Mouse (Mus musculus): ENCODE data around the gene Ccnb1ip1. TPM values are rescaled to one million over a fixed set of nuclear protein-coding genes. Genes with fewer than 3 reads are reported as not detected.
"Not testable (repeated sequence)": the region's sequence is repeated elsewhere in the genome, so short reads cannot be mapped to it uniquely, and the experiment has no call there.

Ccnb1ip1 gene
- not detected in 2 replicates for total RNA-seq (2017)

GRCm38 (mm10) chr14:50807487-50808072, at the start of gene Ccnb1ip1, which contains the start of gene Parp2:
TSS of gene Ccnb1ip1 (minus strand) at chr14:50807732.
TSS of gene Parp2 (plus strand) at chr14:50807841.
- ATAC-seq (replicated peaks; ENCODE audit: low read depth, poor library complexity, severe bottlenecking), result peak; percentile 94

DNA sequence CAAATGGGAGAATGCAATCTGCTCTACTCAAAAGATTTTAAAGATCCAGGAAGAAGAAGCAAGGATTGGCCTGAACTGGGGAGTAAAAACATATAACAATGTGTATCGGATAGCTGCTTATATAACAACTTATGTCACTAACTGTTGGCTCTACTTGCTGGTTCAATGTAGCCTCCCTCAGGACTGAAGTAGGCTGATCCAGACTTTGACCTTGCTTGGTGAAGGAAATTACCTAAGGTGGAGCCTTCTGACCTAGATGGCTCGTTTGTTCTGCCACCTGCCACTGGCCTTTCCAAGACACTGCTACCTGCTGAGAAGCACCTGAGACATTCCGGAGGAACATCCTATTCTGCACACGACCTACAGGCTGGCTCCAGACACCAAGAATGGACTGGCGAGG, 48.3 kb upstream of the Ccnb1ip1 start:
- ATAC-seq (replicated peaks; ENCODE audit: low read depth, poor library complexity, severe bottlenecking), result no peak

- no peak for ATAC-seq (replicated peaks; ENCODE audit: low read depth, poor library complexity, severe bottlenecking)
Observed at GRCm38 (mm10) chr14:50837236-50837635, 29.7 kb upstream of the Ccnb1ip1 start.

DNA sequence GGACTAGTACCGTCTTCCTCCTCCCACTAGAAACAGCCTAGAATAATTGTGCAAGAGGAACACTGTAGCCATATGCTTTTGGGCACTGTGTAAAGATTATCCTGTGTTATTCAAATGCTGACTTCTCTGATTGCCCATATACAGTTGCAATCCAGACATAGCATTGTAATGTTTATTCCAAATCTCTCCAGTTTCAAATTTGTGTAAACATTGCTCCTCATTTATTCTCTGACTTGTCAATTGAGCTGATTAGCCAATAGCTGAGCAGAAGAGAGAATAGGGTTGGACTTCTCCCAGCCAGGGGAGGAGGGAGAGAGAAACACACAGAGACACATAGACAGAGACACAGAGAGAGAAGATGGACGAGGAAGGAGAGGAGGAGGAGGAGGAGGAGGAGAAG, 26.9 kb upstream of the Ccnb1ip1 start:
- no peak for ATAC-seq (replicated peaks; ENCODE audit: low read depth, poor library complexity, severe bottlenecking)

- peak; percentile 94 for ATAC-seq (replicated peaks; ENCODE audit: low read depth, poor library complexity, severe bottlenecking)
Observed at GRCm38 (mm10) chr14:50833964-50834363, 26.4 kb upstream of the Ccnb1ip1 start.

DNA sequence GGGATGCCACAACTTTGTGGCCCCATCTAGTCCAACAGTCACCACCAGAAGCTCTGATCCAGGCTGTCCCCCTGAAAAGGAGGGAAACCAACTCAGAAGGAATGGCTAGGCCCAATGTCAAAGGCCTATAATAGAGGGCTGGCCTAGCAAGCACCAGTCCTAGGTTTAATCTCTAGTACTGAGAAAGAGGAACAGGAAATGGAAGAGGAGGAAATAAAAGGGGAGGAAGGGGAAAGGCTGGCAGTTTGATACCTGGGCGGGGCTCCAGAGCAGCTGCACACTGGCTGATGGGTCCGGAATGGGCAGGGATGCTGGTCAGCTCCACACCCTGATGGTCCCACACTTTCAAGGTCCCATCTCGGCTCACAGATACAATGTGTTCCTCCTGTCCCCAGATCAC, 22.3 kb upstream of the Ccnb1ip1 start:
- peak; percentile 17 for ATAC-seq (replicated peaks; ENCODE audit: low read depth, poor library complexity, severe bottlenecking)

DNA sequence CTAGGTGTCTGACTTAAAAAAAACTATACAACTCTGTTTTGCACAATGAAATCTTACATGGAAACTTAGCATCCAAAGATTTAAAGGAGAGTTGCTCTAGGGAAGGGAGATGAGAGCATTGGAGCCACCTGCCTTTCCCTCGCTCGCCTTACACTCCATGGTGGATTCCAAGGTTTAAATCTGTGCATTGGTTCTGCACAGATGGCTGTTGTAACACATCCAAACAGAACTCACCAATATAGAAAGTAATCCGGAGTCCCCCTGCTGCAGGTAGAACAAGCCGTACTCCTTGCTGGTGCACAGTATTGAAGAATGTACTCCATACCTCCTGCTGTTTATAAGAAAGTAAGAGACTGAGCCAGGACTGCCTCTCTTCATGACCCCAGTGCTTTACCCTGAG, 19.0 kb upstream of the Ccnb1ip1 start:
- no peak for ATAC-seq (replicated peaks; ENCODE audit: low read depth, poor library complexity, severe bottlenecking)

- peak; percentile 92 for ATAC-seq (replicated peaks; ENCODE audit: low read depth, poor library complexity, severe bottlenecking)
Observed at GRCm38 (mm10) chr14:50824219-50824618, 16.7 kb upstream of the Ccnb1ip1 start.

DNA sequence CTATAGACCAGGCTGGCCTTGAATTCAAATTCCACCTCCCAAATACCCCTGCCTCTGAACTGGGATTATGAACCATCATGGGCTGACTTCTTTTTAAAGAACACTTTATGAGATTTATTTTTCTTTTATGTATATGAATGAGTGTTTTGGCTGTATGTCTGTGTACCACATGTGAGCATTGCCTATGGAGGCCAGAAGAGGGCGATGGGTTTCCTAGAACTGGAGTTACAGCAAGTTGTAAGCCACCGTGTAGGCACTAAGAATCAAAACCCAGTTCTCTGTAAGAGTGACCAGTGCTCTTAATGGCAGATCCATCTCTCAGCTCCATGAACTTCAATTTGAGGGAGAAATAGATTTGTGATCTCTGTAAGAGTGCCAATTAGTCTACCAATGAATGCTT, 15.7 kb upstream of the Ccnb1ip1 start:
- no peak for ATAC-seq (replicated peaks; ENCODE audit: low read depth, poor library complexity, severe bottlenecking)

GRCm38 (mm10) chr14:50813060-50813459, 5.5 kb upstream of the Ccnb1ip1 start:
- no peak for ATAC-seq (replicated peaks; ENCODE audit: low read depth, poor library complexity, severe bottlenecking)

- ATAC-seq (replicated peaks; ENCODE audit: low read depth, poor library complexity, severe bottlenecking), result not testable (repeated sequence)
Observed at GRCm38 (mm10) chr14:50806469-50806868, 1.1 kb downstream of the Ccnb1ip1 start.

- no peak for ATAC-seq (replicated peaks; ENCODE audit: low read depth, poor library complexity, severe bottlenecking)
Observed at GRCm38 (mm10) chr14:50804683-50805082, 2.8 kb downstream of the Ccnb1ip1 start.

DNA sequence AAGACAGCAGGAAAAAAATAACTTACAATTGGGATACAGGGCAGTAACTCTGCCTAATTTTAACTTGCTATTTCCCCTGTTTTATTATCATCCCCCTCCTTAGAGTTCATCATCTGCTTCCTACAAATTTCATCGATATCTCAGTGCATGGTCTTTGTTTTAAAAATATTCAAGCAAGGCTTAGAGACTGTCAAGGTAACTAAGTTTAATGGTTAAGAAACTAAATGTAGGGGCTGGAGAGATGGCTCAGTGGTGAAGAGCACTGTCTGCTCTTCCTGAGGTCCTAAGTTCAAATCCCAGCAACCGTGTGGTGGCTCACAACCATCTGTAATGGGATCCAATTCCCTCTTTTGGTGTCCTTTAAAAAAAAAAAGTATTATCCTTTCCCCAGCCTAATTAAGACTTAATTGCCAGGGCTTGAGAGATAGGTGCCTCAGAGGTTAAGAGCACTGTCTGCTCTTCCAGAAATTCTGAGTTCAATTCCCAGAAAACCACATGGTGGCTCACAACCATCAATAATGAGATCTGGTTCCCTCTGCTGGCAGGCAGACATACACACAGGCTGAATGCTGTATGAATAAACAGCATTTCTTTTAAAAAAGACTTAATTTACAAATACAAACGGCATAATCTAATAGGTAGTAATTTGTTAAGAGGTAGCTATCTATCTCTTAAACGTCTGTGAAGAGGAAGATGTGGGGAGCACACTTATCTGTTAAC, 4.5 kb downstream of the Ccnb1ip1 start:
- no peak for ATAC-seq (replicated peaks; ENCODE audit: low read depth, poor library complexity, severe bottlenecking)

DNA sequence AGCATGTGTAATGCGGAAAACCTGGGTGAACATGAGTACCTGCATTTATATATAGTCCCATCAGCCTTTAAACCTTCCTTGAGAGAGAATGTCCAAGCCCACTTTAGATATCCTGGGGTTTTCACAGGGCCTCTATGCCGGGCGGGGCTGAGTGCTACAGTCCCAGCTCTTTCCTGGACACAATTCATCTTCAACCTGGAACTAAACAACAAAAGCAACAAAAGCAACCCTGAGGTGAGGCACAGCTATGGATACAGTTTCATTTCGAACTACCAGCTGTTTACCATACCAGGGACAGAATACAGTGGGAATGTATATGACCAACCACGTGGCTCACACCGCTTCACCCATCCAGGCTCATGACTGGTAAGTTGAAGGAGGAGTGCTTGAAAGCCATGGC, 5.1 kb downstream of the Ccnb1ip1 start:
- no peak for ATAC-seq (replicated peaks; ENCODE audit: low read depth, poor library complexity, severe bottlenecking)

GRCm38 (mm10) chr14:50799502-50800259, 7.9 kb downstream of the Ccnb1ip1 start:
- ATAC-seq (replicated peaks; ENCODE audit: low read depth, poor library complexity, severe bottlenecking), result peak; percentile 87

GRCm38 (mm10) chr14:50798512-50798911, 9.0 kb downstream of the Ccnb1ip1 start:
- peak; percentile 59 for ATAC-seq (replicated peaks; ENCODE audit: low read depth, poor library complexity, severe bottlenecking)

GRCm38 (mm10) chr14:50796464-50796863, 11.1 kb downstream of the Ccnb1ip1 start:
- ATAC-seq (replicated peaks; ENCODE audit: low read depth, poor library complexity, severe bottlenecking), result no peak

DNA sequence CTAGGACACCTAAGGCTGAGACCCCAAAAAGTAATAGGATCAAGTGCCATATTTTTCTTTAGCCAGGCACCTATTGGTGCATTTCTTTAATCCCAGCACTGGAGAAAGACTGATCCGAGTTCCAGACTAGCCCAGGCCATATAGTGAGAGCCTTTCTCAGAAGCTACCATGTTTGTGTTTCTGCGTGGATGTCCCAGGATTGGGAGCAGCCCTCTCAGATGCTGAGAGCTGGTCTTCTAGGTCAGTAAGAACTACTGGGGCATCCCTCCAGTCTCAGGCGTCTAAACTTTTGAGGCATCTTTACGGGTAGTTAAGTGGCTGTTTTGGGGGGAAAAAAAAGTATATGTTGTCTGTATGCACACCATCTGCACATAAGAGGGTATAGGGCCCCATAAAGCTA, 11.6 kb downstream of the Ccnb1ip1 start:
- ATAC-seq (replicated peaks; ENCODE audit: low read depth, poor library complexity, severe bottlenecking), result no peak

DNA sequence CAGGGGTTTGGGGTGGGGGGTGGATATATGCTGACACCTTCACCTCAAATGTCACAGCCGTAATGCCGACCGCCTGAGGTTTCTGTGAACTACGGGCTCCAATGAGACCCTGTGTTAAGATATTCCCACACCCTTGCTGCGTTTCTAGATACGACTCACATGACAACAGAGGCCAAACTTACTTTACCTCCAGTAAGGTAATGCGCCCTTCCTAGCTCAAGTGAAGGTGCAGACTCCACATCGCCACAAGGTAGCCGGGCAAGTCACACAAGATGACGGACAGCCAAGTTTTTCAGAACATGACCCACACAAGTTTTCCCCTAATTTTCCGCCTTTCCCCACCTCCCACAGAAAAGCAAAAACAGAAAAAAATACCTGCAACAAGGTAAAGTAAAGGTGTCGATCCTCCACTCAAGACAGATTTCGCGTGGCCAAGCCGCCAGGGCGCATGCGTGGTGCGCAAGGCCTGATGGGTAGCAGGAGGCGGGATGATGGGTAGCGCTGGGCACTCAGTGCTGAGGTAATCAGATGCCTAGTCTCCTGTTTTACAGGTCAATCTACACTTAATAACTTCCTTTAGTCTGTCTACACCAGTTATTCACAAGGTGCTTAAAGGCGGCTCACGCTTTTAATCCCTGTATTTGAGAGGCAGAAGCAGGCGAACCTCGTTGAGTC, 12.1 kb downstream of the Ccnb1ip1 start:
- no peak for ATAC-seq (replicated peaks; ENCODE audit: low read depth, poor library complexity, severe bottlenecking)

- ATAC-seq (replicated peaks; ENCODE audit: low read depth, poor library complexity, severe bottlenecking), result peak; percentile 40; the same call in 1 of the 2 replicates
Observed at GRCm38 (mm10) chr14:50788157-50788556, 19.4 kb downstream of the Ccnb1ip1 start.
